Mouse (Mus musculus): ENCODE measurements around the gene Tiparp. TPM values are rescaled to one million over a fixed set of nuclear protein-coding genes. Genes with fewer than 3 reads are reported as not detected.

Tiparp gene
- total RNA-seq, 2 experiments from 2014 or later: 13.7 to 23.8 TPM

- DNase-seq: peak; percentile 75 to 84
These were observed 53.4 kb downstream of the Tiparp start for GRCm38 (mm10) chr3:65581596-65581995.

DNA sequence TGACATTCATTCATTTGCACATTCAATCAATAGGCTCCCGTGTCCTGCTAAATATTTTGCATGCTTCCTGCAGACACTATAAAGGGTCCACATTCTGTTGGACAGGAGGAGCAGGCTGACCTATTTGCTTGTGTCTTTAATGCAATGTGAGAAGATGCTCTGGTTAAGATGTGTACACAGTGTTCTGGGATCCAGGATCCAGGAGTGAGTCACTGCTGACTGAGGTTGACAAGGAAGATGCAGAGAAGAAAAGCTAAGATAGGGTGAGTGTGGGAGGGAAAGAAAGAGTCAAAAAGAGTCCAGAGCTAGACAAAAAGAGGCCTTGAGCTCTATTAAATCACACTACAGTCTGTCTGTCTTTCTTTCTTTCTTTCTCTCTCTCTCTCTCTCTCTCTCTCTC is 56.1 kb downstream of the Tiparp start:
- no peak for DNase-seq

GRCm38 (mm10) chr3:65585291-65585690 is 57.1 kb downstream of the Tiparp start:
- DNase-seq: no peak

DNA sequence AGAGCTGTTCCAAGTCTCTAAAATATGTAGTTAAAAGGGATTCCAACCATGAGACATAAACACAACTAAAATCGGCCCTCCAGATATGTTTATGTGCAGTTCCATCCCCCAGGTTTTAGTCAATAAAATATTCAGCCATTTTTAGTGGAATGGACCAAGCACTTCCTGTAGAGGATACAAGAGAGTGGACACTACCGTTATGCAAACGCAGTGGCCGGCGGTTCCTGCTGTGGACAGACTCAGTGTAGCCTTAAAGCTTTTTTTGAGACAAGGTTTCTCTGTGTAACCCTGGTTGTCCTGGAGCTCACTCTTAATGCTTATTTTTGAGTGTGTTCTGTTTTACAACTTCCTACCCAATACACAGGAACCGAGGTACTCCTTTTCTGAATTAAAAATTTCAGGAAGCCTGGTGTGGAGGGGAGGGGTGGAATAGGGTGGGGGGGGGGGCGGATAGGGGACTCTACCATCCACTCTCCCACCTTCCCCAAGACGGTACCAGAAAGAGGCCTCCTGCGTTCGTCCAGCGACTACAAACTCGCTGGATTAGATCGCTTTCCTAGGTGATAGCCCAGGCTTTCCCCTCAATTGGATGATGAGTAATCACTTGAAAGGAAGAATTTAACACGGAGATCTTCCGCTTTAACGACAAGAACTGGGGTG is 57.7 kb downstream of the Tiparp start:
- DNase-seq: no peak

DNA sequence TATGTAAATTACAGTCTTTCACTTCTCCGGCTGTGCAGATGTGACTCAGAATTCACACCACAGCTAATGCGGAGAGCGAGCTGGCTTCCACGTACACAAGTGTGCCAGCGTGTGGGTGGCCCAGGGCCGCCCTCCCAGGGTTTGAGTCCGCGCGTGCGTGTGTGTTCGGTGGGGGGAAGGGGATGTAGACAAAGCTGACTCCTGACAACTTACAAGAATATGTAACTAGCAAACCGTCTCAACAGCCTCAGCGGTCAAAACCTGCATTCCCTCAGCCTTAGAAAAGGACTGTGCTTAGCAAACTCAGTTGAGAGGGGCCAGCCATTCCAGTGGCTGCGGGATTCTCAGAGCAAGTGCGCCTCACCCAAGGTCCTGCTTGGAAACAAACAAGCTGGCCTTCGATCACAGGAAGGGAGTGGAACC is 58.3 kb downstream of the Tiparp start:
- DNase-seq: peak; percentile 38 to 51

DNA sequence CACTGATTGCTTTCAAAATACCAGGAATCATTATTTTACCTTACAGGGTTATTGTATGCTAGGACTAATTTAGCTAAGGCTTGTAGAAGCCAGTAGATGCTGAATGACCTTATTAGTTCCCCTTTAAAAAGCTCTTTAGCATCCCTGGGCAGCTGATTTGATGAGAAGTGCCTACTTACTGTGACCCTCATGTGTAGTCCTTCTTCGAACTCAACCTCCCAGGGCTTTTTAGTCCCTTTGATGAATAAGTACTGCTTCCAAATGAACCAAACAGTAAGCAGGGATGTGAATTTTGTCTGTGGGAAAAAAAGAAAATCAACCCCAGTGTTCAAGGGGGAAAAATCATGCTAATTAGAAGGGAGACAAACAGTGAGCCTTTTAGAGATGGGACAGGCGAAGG is 58.8 kb downstream of the Tiparp start:
- DNase-seq: no peak

DNA sequence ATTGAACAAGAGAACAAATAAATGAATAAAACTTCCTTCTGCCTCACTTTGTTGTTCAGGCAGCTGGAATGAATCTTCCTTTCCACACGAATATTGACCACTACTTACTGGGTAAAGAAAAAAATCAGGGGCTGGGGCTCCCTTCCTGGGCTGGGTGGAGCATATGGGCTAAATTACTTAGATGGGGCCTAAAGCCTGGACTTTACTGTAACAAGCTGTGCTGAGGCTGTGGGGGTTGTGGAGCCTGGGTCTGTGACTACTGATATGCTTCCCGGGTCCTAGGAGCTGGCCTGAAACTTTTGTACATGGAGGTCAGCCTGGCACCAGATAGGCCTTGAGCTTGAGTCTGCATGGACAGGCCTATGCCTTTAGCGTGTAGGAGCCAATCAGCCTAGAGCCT is 60.2 kb downstream of the Tiparp start:
- no peak for DNase-seq

- no peak for DNase-seq
These were observed 64.6 kb downstream of the Tiparp start for GRCm38 (mm10) chr3:65592850-65593249.

DNA sequence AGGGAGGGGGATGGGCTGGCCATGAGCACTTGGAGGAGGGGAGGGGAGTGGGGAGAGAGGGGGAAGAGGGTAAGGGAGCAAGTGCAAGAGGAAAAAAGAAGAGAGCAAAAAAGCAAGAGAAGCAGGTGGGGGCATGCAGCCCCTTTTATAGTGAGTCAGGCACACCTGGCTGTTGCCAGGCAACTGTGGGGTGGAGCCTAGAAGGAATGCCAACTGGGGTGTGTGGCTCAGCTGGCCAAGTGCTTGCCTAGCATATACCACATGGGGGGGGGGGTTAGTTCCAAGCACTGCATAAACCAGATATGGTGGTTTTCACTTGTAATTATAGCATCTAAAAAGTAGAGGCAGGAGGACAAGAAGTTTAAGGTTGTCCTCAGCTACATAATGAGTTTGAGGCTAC is 66.3 kb downstream of the Tiparp start:
- no peak for DNase-seq

DNA sequence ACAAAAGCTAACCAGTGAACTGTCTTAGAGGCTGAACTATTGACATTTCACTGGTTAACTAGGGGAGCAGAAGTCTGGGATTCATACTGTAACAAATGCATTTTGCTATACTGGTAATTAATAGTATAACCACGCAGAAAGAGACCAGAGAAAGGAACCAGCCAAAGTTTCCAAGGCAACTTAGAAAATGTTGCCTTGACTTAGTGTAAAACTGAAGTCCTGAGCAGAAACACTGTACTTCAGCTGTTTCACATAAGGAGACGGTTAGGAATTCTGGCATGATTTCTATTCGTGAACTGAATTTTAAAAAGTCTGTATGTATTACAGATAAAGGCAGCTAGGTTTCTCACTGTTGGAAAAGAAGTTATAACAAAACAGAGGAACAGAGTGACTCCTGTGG is 67.0 kb downstream of the Tiparp start:
- DNase-seq: no peak

GRCm38 (mm10) chr3:65598071-65598830 is 70.0 kb downstream of the Tiparp start:
- DNase-seq: no peak

- DNase-seq: no peak
These were observed 70.9 kb downstream of the Tiparp start for GRCm38 (mm10) chr3:65599151-65599550.

DNA sequence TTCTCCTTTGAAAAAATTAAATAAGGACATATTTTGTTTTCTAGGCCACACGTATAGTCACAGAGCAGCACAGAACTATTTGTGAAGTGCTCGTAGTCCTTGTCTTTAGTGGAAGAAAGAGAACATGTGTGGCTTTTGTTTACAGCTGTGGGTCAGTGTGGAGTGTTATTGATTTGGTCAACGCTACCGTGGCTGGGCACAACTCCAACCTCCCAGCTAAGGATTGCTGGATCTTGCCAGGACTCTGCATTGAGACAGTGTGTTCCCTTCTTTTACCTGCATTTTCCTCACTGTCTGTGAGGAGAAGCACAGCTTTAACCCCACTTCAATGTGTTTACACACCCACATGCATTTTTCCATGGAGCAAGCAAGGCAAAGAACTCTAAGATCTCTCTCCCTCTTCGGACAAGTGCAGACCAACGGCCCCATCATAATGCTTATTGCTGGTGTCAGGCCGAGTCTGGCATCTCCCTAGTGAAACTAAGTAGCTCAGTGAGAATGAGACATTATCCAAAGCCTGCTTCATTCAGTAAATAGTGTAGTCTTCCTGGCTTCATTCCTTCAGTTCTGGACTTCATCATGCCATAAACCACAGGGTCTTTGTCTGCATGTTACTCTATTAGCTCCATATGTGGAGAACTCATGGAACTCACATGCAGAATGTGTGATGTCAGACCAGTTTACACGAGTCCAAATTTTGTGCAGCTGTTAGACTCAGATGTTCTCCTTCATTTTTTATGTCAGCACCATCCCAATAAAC is 73.3 kb downstream of the Tiparp start:
- DNase-seq: no peak

GRCm38 (mm10) chr3:65603392-65604055 is 75.3 kb downstream of the Tiparp start:
- DNase-seq: no peak

Other genes with a start within 250 kb of the Tiparp start
- 100 to 1,000 TPM; 189 to 206 TPM for gene Ssr3, start 135.8 kb upstream of the Tiparp start, total RNA-seq (2021)
- 1 to 10 TPM; 2.5 to 2.8 TPM for gene Lekr1, start 137.8 kb downstream of the Tiparp start, total RNA-seq (2021)